Mouse (Mus musculus): Measurements from ENCODE around the gene Tapbp. TPM values are rescaled to one million over a fixed set of nuclear protein-coding genes. Genes with fewer than 3 reads are reported as not detected.

Tapbp gene
- polyA plus RNA-seq, 1 experiment from 2014 or later, result 44.3 TPM

- 1% methylated on average over 9 of the region's 20 CpGs for WGBS
- H3K4me1 ChIP-seq (replicated peaks), result peaks cover 44% of the 10 kb centered on the region
- no peaks in the 10 kb centered on the region for H3K27me3 ChIP-seq
- peak overlapping the region; percentile 57 for H3K9ac ChIP-seq
- ATAC-seq (replicated peaks; ENCODE audit: insufficient number of reproducible peaks, insufficient read depth, low FRiP score, low read depth), result peak; percentile 8
- H3K27ac ChIP-seq, result peak overlapping the region; percentile 85
- no peaks in the 10 kb centered on the region for H3K9me3 ChIP-seq (replicated peaks)
- H3K4me3 ChIP-seq, result peak overlapping the region; percentile 66
- peak overlapping the region; percentile 78 for H3K4me2 ChIP-seq
- H3K36me3 ChIP-seq, result peaks cover 35% of the 10 kb centered on the region
These were observed 595 bp downstream of the Tapbp start for GRCm38 (mm10) chr17:33916294-33916693.

- no peaks in the 10 kb centered on the region for H3K9me3 ChIP-seq (replicated peaks)
- WGBS, result 67% methylated on average over 31 of the region's 31 CpGs
- H3K27me3 ChIP-seq, result no peaks in the 10 kb centered on the region
- H3K4me2 ChIP-seq, result peak overlapping the region; percentile 78
- peak overlapping the region; percentile 66 for H3K4me3 ChIP-seq
- H3K4me1 ChIP-seq (replicated peaks), result peaks cover 45% of the 10 kb centered on the region
- no peak for ATAC-seq (replicated peaks; ENCODE audit: insufficient number of reproducible peaks, insufficient read depth, low FRiP score, low read depth)
- peak overlapping the region; percentile 57 for H3K9ac ChIP-seq
- peak overlapping the region; percentile 85 for H3K27ac ChIP-seq
- H3K36me3 ChIP-seq, result peaks cover 28% of the 10 kb centered on the region
These were observed 1.4 kb downstream of the Tapbp start for GRCm38 (mm10) chr17:33916847-33917655.

GRCm38 (mm10) chr17:33917656-33918292 is 2.1 kb downstream of the Tapbp start:
- H3K9ac ChIP-seq, result no peak overlapping the region
- H3K4me3 ChIP-seq, result no peak overlapping the region
- WGBS, result 82% methylated on average over 18 of the region's 18 CpGs

GRCm38 (mm10) chr17:33918293-33919203 is 2.8 kb downstream of the Tapbp start:
- Histone ChIP-seq H3K4me2 (peak overlapping the region; percentile 98), H3K27me3 (no peaks in the 10 kb centered on the region), H3K4me1 (replicated peaks) (peaks cover 45% of the 10 kb centered on the region), H3K4me3 (peak overlapping the region; percentile 72), H3K27ac (peak overlapping the region; percentile 86), H3K36me3 (peaks cover 15% of the 10 kb centered on the region), H3K9me3 (replicated peaks) (no peaks in the 10 kb centered on the region), H3K9ac (peak overlapping the region; percentile 82)
- WGBS, result 52% methylated on average over 37 of the region's 37 CpGs
- no peak for ATAC-seq (replicated peaks; ENCODE audit: insufficient number of reproducible peaks, insufficient read depth, low FRiP score, low read depth)

More at GRCm38 (mm10) chr17:33917656-33918292, 2.1 kb downstream of the Tapbp start:
- H3K36me3 ChIP-seq, result peaks cover 21% of the 10 kb centered on the region
- H3K27me3 ChIP-seq, result no peaks in the 10 kb centered on the region
- H3K27ac ChIP-seq, result no peak overlapping the region
- peaks cover 45% of the 10 kb centered on the region for H3K4me1 ChIP-seq (replicated peaks)
- ATAC-seq (replicated peaks; ENCODE audit: insufficient number of reproducible peaks, insufficient read depth, low FRiP score, low read depth), result no peak
- no peaks in the 10 kb centered on the region for H3K9me3 ChIP-seq (replicated peaks)
- H3K4me2 ChIP-seq, result peak overlapping the region; percentile 98; the same call in 1 of the 2 replicates

- under 1% methylated on average over 52 of the region's 52 CpGs for WGBS
- H3K36me3 ChIP-seq, result peaks cover 5% of the 10 kb centered on the region; the same call in 1 of the 2 replicates
These were observed 3.9 kb downstream of the Tapbp start for GRCm38 (mm10) chr17:33919351-33920281.

GRCm38 (mm10) chr17:33920282-33921097 is 4.8 kb downstream of the Tapbp start:
- Histone ChIP-seq H3K27me3 (no peaks in the 10 kb centered on the region), H3K4me3 (peak overlapping the region; percentile 72), H3K9me3 (replicated peaks) (no peaks in the 10 kb centered on the region), H3K4me1 (replicated peaks) (peaks cover 33% of the 10 kb centered on the region), H3K27ac (peak overlapping the region; percentile 86), H3K36me3 (no peaks in the 10 kb centered on the region), H3K9ac (peak overlapping the region; percentile 82), H3K4me2 (peak overlapping the region; percentile 98)
- no peak; the same call in 1 of the 2 replicates for ATAC-seq (replicated peaks; ENCODE audit: insufficient number of reproducible peaks, insufficient read depth, low FRiP score, low read depth)
- WGBS, result under 1% methylated on average over 36 of the region's 36 CpGs

More at GRCm38 (mm10) chr17:33919351-33920281, 3.9 kb downstream of the Tapbp start:
- Histone ChIP-seq H3K9me3 (replicated peaks) (no peaks in the 10 kb centered on the region), H3K27me3 (no peaks in the 10 kb centered on the region), H3K4me3 (peak overlapping the region; percentile 72), H3K9ac (peak overlapping the region; percentile 82), H3K4me2 (peak overlapping the region; percentile 98), H3K27ac (peak overlapping the region; percentile 86), H3K4me1 (replicated peaks) (peaks cover 40% of the 10 kb centered on the region)
- peak; percentile 37 for ATAC-seq (replicated peaks; ENCODE audit: insufficient number of reproducible peaks, insufficient read depth, low FRiP score, low read depth)

GRCm38 (mm10) chr17:33921361-33921760 is 5.7 kb downstream of the Tapbp start:
- peak overlapping the region; percentile 98 for H3K4me2 ChIP-seq
- peak overlapping the region; percentile 72; the same call in 1 of the 2 replicates for H3K4me3 ChIP-seq
- H3K27me3 ChIP-seq, result no peaks in the 10 kb centered on the region
- ATAC-seq (replicated peaks; ENCODE audit: insufficient number of reproducible peaks, insufficient read depth, low FRiP score, low read depth), result no peak
- H3K9ac ChIP-seq, result no peak overlapping the region
- H3K9me3 ChIP-seq (replicated peaks), result no peaks in the 10 kb centered on the region
- H3K27ac ChIP-seq, result no peak overlapping the region
- WGBS, result 80% methylated on average over 7 of the region's 7 CpGs
- H3K36me3 ChIP-seq, result peaks cover 3% of the 10 kb centered on the region; the same call in 1 of the 2 replicates
- H3K4me1 ChIP-seq (replicated peaks), result peaks cover 32% of the 10 kb centered on the region

- Histone ChIP-seq H3K27me3 (no peaks in the 10 kb centered on the region), H3K27ac (no peak overlapping the region), H3K4me1 (replicated peaks) (peaks cover 25% of the 10 kb centered on the region), H3K9me3 (replicated peaks) (no peaks in the 10 kb centered on the region), H3K4me2 (no peak overlapping the region), H3K9ac (no peak overlapping the region), H3K36me3 (peaks cover 5% of the 10 kb centered on the region; the same call in 1 of the 2 replicates), H3K4me3 (no peak overlapping the region)
- 77% methylated on average over 10 of the region's 10 CpGs for WGBS
- no peak for ATAC-seq (replicated peaks; ENCODE audit: insufficient number of reproducible peaks, insufficient read depth, low FRiP score, low read depth)
These were observed 9.0 kb downstream of the Tapbp start for GRCm38 (mm10) chr17:33924577-33925283.

GRCm38 (mm10) chr17:33925406-33926116 is 9.9 kb downstream of the Tapbp start:
- H3K9me3 ChIP-seq (replicated peaks), result no peaks in the 10 kb centered on the region
- peaks cover 5% of the 10 kb centered on the region; the same call in 1 of the 2 replicates for H3K36me3 ChIP-seq
- H3K4me1 ChIP-seq (replicated peaks), result peaks cover 22% of the 10 kb centered on the region
- WGBS, result 82% methylated on average over 21 of the region's 21 CpGs
- H3K9ac ChIP-seq, result no peak overlapping the region
- no peak overlapping the region for H3K4me3 ChIP-seq
- no peaks in the 10 kb centered on the region for H3K27me3 ChIP-seq
- H3K27ac ChIP-seq, result no peak overlapping the region
- ATAC-seq (replicated peaks; ENCODE audit: insufficient number of reproducible peaks, insufficient read depth, low FRiP score, low read depth), result no peak
- no peak overlapping the region for H3K4me2 ChIP-seq
